Mouse (Mus musculus) E14TG2a.4 (cell line): ENCODE results near the gene Acox2.
"Not testable (repeated sequence)": the region's sequence is repeated elsewhere in the genome, so short reads cannot be mapped to it uniquely, and the experiment has no call there.

Source experiments
- H3K27me3 ChIP-seq: 2 replicates; pipeline ENCODE4 v1.6.1; 2014; ENCODE audit warnings: low read length, control low read depth; ENCODE audit not compliant: insufficient read depth
- H3K36me3 ChIP-seq: 2 replicates; pipeline ENCODE4 v1.6.1; 2014; ENCODE audit warnings: low read length, control low read depth; ENCODE audit not compliant: insufficient read depth
- H3K4me1 ChIP-seq: replicated peaks from 2 replicates; pipeline ENCODE4 v1.6.1; 2014; ENCODE audit warnings: low read depth, low read length, control low read depth
- H3K4me3 ChIP-seq: replicated peaks from 2 replicates; pipeline ENCODE4 v1.5.1; 2014; ENCODE audit warnings: mild to moderate bottlenecking, low read length
- H3K9me3 ChIP-seq: 2 replicates; pipeline ENCODE4 v1.6.1; 2014; ENCODE audit warnings: low read length, control low read depth
- CTCF ChIP-seq: conservative IDR thresholded peaks from 2 replicates; pipeline ENCODE4 v1.5.1; 2014; ENCODE audit warnings: low read length
- NANOG ChIP-seq: IDR thresholded peaks from 2 replicates; pipeline ENCODE4 v1.6.1; 2014; ENCODE audit warnings: borderline replicate concordance, low read length, mixed read lengths
- POU5F1 ChIP-seq: IDR thresholded peaks from 2 replicates; pipeline ENCODE4 v1.6.1; 2014; ENCODE audit warnings: low read length, borderline replicate concordance

Gene Acox2

GRCm38 (mm10) chr14:8283784-8284183 is 24.6 kb upstream of the Acox2 start:
- Histone ChIP-seq H3K4me1 (peaks cover 7% of the 10 kb centered on the region), H3K4me3 (no peak overlapping the region), H3K27me3 (no peaks in the 10 kb centered on the region), H3K9me3 (peaks cover 30% of the 10 kb centered on the region), H3K36me3 (no peaks in the 10 kb centered on the region)
- TF ChIP-seq NANOG, result no peak
- no peak for TF ChIP-seq CTCF
- TF ChIP-seq POU5F1, result no peak

- H3K9me3 ChIP-seq, H3K4me1 ChIP-seq, H3K4me3 ChIP-seq, H3K27me3 ChIP-seq, H3K36me3 ChIP-seq: not testable (repeated sequence)
Measured at GRCm38 (mm10) chr14:8271281-8271680, 12.1 kb upstream of the Acox2 start.

- no peaks in the 10 kb centered on the region for H3K27me3 ChIP-seq
- no peaks in the 10 kb centered on the region for H3K4me1 ChIP-seq
- peaks cover 8% of the 10 kb centered on the region for H3K9me3 ChIP-seq
- H3K4me3 ChIP-seq, result no peak overlapping the region
- TF ChIP-seq POU5F1, result no peak
- TF ChIP-seq CTCF, result no peak
- TF ChIP-seq NANOG, result no peak
- no peaks in the 10 kb centered on the region for H3K36me3 ChIP-seq
Measured at GRCm38 (mm10) chr14:8264378-8264777, 5.2 kb upstream of the Acox2 start.

- Histone ChIP-seq H3K4me3 (no peak overlapping the region), H3K4me1 (no peaks in the 10 kb centered on the region), H3K36me3 (no peaks in the 10 kb centered on the region), H3K9me3 (peaks cover 3% of the 10 kb centered on the region; the same call in 1 of the 2 replicates), H3K27me3 (peaks cover 9% of the 10 kb centered on the region; the same call in 1 of the 2 replicates)
- TF ChIP-seq POU5F1 (no peak), CTCF (no peak), NANOG (no peak)
Measured at GRCm38 (mm10) chr14:8262242-8262641, 3.1 kb upstream of the Acox2 start.

- Histone ChIP-seq H3K4me1 (no peaks in the 10 kb centered on the region), H3K27me3 (peaks cover 9% of the 10 kb centered on the region; the same call in 1 of the 2 replicates), H3K36me3 (no peaks in the 10 kb centered on the region), H3K4me3 (no peak overlapping the region), H3K9me3 (no peaks in the 10 kb centered on the region)
- TF ChIP-seq POU5F1, result no peak
- no peak for TF ChIP-seq NANOG
- TF ChIP-seq CTCF, result no peak
Measured at GRCm38 (mm10) chr14:8260214-8260613, 1.1 kb upstream of the Acox2 start.

GRCm38 (mm10) chr14:8258752-8259151 is 401 bp downstream of the Acox2 start:
- TF ChIP-seq POU5F1, result no peak
- TF ChIP-seq CTCF, result no peak
- no peak for TF ChIP-seq NANOG
- no peaks in the 10 kb centered on the region for H3K36me3 ChIP-seq
- H3K4me1 ChIP-seq, result no peaks in the 10 kb centered on the region
- H3K9me3 ChIP-seq, result no peaks in the 10 kb centered on the region
- no peak overlapping the region for H3K4me3 ChIP-seq
- peaks cover 9% of the 10 kb centered on the region; the same call in 1 of the 2 replicates for H3K27me3 ChIP-seq

GRCm38 (mm10) chr14:8258335-8258627 is 872 bp downstream of the Acox2 start:
- Histone ChIP-seq H3K27me3 (peaks cover 9% of the 10 kb centered on the region; the same call in 1 of the 2 replicates), H3K9me3 (no peaks in the 10 kb centered on the region), H3K4me3 (no peak overlapping the region), H3K36me3 (no peaks in the 10 kb centered on the region), H3K4me1 (no peaks in the 10 kb centered on the region)
- TF ChIP-seq NANOG (no peak), POU5F1 (no peak), CTCF (no peak)

- Histone ChIP-seq H3K36me3 (no peaks in the 10 kb centered on the region), H3K4me1 (no peaks in the 10 kb centered on the region), H3K9me3 (no peaks in the 10 kb centered on the region), H3K27me3 (peaks cover 9% of the 10 kb centered on the region; the same call in 1 of the 2 replicates), H3K4me3 (no peak overlapping the region)
- TF ChIP-seq POU5F1, result no peak
- TF ChIP-seq NANOG, result no peak
Measured at GRCm38 (mm10) chr14:8257521-8258334, 1.4 kb downstream of the Acox2 start.

- TF ChIP-seq CTCF (no peak), NANOG (no peak), POU5F1 (no peak)
- Histone ChIP-seq H3K27me3 (peaks cover 13% of the 10 kb centered on the region; the same call in 1 of the 2 replicates), H3K36me3 (no peaks in the 10 kb centered on the region), H3K4me1 (no peaks in the 10 kb centered on the region), H3K4me3 (no peak overlapping the region), H3K9me3 (no peaks in the 10 kb centered on the region)
Measured at GRCm38 (mm10) chr14:8256881-8257280, 2.3 kb downstream of the Acox2 start.
